Mouse (Mus musculus): ENCODE results near the gene E130114P18Rik.
A peak's percentile ranks its signal among the peaks of the same experiment; 100 is the strongest.

E130114P18Rik gene

GRCm38 (mm10) chr4:97775494-97776265 is 2.2 kb downstream of the E130114P18Rik start:
- peak; percentile 38 for DNase-seq

GRCm38 (mm10) chr4:97775059-97775458 is 2.8 kb downstream of the E130114P18Rik start:
- DNase-seq, result peak; percentile 88

- no peak for DNase-seq
Measured at GRCm38 (mm10) chr4:97774446-97774950, 3.4 kb downstream of the E130114P18Rik start.

GRCm38 (mm10) chr4:97773791-97774190 is 4.1 kb downstream of the E130114P18Rik start:
- DNase-seq, result no peak

- peak; percentile 99 for DNase-seq
Measured at GRCm38 (mm10) chr4:97773110-97773593, 4.7 kb downstream of the E130114P18Rik start.

- peak; percentile 74 for DNase-seq
Measured at GRCm38 (mm10) chr4:97772641-97773040, 5.2 kb downstream of the E130114P18Rik start, which contains the start of gene Nfia. Gene Nfia (plus strand): TSS chr4:97772734.

- DNase-seq, result peak; percentile 99
Measured at GRCm38 (mm10) chr4:97772084-97772484, 5.8 kb downstream of the E130114P18Rik start.

- DNase-seq, result no peak
Measured at GRCm38 (mm10) chr4:97771426-97771825, 6.5 kb downstream of the E130114P18Rik start.

- no peak for DNase-seq
Measured at GRCm38 (mm10) chr4:97769861-97770260, 8.0 kb downstream of the E130114P18Rik start.

- DNase-seq, result no peak
Measured at GRCm38 (mm10) chr4:97767516-97767915, 10.4 kb downstream of the E130114P18Rik start.

GRCm38 (mm10) chr4:97767025-97767424 is 10.9 kb downstream of the E130114P18Rik start:
- no peak for DNase-seq

- DNase-seq, result peak; percentile 51
Measured at GRCm38 (mm10) chr4:97766100-97766499, 11.8 kb downstream of the E130114P18Rik start.

- peak; percentile 93 for DNase-seq
Measured at GRCm38 (mm10) chr4:97765341-97766020, 12.4 kb downstream of the E130114P18Rik start.

- DNase-seq, result no peak
Measured at GRCm38 (mm10) chr4:97764616-97765015, 13.3 kb downstream of the E130114P18Rik start.

GRCm38 (mm10) chr4:97758661-97759060 is 19.2 kb downstream of the E130114P18Rik start:
- peak; percentile 15 for DNase-seq

GRCm38 (mm10) chr4:97757978-97758461 is 19.9 kb downstream of the E130114P18Rik start:
- DNase-seq, result peak; percentile 61

GRCm38 (mm10) chr4:97757207-97757977 is 20.5 kb downstream of the E130114P18Rik start:
- peak; percentile 73 for DNase-seq

- DNase-seq, result peak; percentile 86
Measured at GRCm38 (mm10) chr4:97754241-97754640, 23.6 kb downstream of the E130114P18Rik start.

GRCm38 (mm10) chr4:97753521-97753920 is 24.4 kb downstream of the E130114P18Rik start:
- DNase-seq, result peak; percentile 2

- DNase-seq, result no peak
Measured at GRCm38 (mm10) chr4:97752276-97753010, 25.4 kb downstream of the E130114P18Rik start.

- DNase-seq, result peak; percentile 83
Measured at GRCm38 (mm10) chr4:97751483-97752251, 26.2 kb downstream of the E130114P18Rik start.

Data from kidney, adult 9 months (tissue).